Mouse (Mus musculus) heart, postnatal 25 days (tissue): ENCODE results near the gene Fbxo28. TPM values are rescaled to one million over a fixed set of nuclear protein-coding genes. Genes with fewer than 3 reads are reported as not detected.

Experiments used
- DNase-seq: peaks from one replicate; pipeline ENCODE4 v3.0.0; 2022; ENCODE audit warnings: low spot score
- intact Hi-C: fragments of 180-260 bp; cut with DNase I; formaldehyde crosslinking; loops from one replicate; pipeline ENCODE4 v1.15.1; 2025
- total RNA-seq, 2 experiments: library from RNA; stranded (reverse); gene quantifications; 2 replicates each; pipeline ENCODE4 v1.2.3; 2021

Gene Fbxo28
- total RNA-seq, 2 experiments from 2014 or later: 21.3 to 21.5 TPM

- no peak for DNase-seq
- intact Hi-C loops: no loop called here
Measured at GRCm38 (mm10) chr1:182349557-182349956, 8.1 kb upstream of the Fbxo28 start.

GRCm38 (mm10) chr1:182346491-182346890, 5.1 kb upstream of the Fbxo28 start:
- DNase-seq: no peak
- intact Hi-C loops: no loop called here

- no peak for DNase-seq
- intact Hi-C loops: no loop called here
Measured at GRCm38 (mm10) chr1:182345857-182346256, 4.4 kb upstream of the Fbxo28 start.

GRCm38 (mm10) chr1:182341993-182342392, 564 bp upstream of the Fbxo28 start:
- no peak for DNase-seq
- intact Hi-C loops: loop anchor here (2.0 kb wide), 1 partner anchor 59 kb away; the partner anchor contains the start of gene Degs1

GRCm38 (mm10) chr1:182340281-182340680, 1.1 kb downstream of the Fbxo28 start:
- no peak for DNase-seq
- intact Hi-C loops: loop anchor here (2.0 kb wide), 1 partner anchor 57 kb away; the partner anchor contains the start of gene Degs1

GRCm38 (mm10) chr1:182338961-182339565, 2.4 kb downstream of the Fbxo28 start:
- no peak for DNase-seq
- intact Hi-C loops: no loop called here

GRCm38 (mm10) chr1:182333766-182334437, 7.5 kb downstream of the Fbxo28 start:
- intact Hi-C loops: no loop called here

GRCm38 (mm10) chr1:182332090-182333034, 9.1 kb downstream of the Fbxo28 start:
- intact Hi-C loops: no loop called here
- no peak for DNase-seq

More at GRCm38 (mm10) chr1:182333766-182334437, 7.5 kb downstream of the Fbxo28 start:
- DNase-seq: no peak

- no peak for DNase-seq
Measured at GRCm38 (mm10) chr1:182325919-182326318, 15.5 kb downstream of the Fbxo28 start.

GRCm38 (mm10) chr1:182324552-182324951, 16.9 kb downstream of the Fbxo28 start:
- DNase-seq: no peak
- intact Hi-C loops: no loop called here

More at GRCm38 (mm10) chr1:182325919-182326318, 15.5 kb downstream of the Fbxo28 start:
- intact Hi-C loops: no loop called here

- intact Hi-C loops: no loop called here
- no peak for DNase-seq
Measured at GRCm38 (mm10) chr1:182323139-182323538, 18.3 kb downstream of the Fbxo28 start.

GRCm38 (mm10) chr1:182314201-182314600, 27.2 kb downstream of the Fbxo28 start:
- intact Hi-C loops: no loop called here
- no peak for DNase-seq

- intact Hi-C loops: no loop called here
- DNase-seq: no peak
Measured at GRCm38 (mm10) chr1:182313181-182313580, 28.2 kb downstream of the Fbxo28 start.

- DNase-seq: no peak
- intact Hi-C loops: no loop called here
Measured at GRCm38 (mm10) chr1:182311376-182311775, 30.1 kb downstream of the Fbxo28 start.

GRCm38 (mm10) chr1:182310316-182310715, 31.1 kb downstream of the Fbxo28 start:
- DNase-seq: no peak
- intact Hi-C loops: no loop called here

GRCm38 (mm10) chr1:182309403-182309802, 32.0 kb downstream of the Fbxo28 start:
- intact Hi-C loops: no loop called here
- DNase-seq: no peak

- no peak for DNase-seq
- intact Hi-C loops: no loop called here
Measured at GRCm38 (mm10) chr1:182302916-182303315, 38.5 kb downstream of the Fbxo28 start.

GRCm38 (mm10) chr1:182302176-182302870, 39.1 kb downstream of the Fbxo28 start:
- intact Hi-C loops: no loop called here

GRCm38 (mm10) chr1:182297821-182298220, 43.6 kb downstream of the Fbxo28 start:
- no peak for DNase-seq
- intact Hi-C loops: no loop called here

More at GRCm38 (mm10) chr1:182302176-182302870, 39.1 kb downstream of the Fbxo28 start:
- DNase-seq: no peak

- intact Hi-C loops: no loop called here
Measured at GRCm38 (mm10) chr1:182297246-182297645, 44.2 kb downstream of the Fbxo28 start.

More at GRCm38 (mm10) chr1:182297246-182297645, 44.2 kb downstream of the Fbxo28 start:
- no peak for DNase-seq
